Mouse (Mus musculus): ENCODE measurements around the gene Prdm9.
"Not testable (repeated sequence)": the region's sequence is repeated elsewhere in the genome, so short reads cannot be mapped to it uniquely, and the experiment has no call there.

The Prdm9 gene

DNA sequence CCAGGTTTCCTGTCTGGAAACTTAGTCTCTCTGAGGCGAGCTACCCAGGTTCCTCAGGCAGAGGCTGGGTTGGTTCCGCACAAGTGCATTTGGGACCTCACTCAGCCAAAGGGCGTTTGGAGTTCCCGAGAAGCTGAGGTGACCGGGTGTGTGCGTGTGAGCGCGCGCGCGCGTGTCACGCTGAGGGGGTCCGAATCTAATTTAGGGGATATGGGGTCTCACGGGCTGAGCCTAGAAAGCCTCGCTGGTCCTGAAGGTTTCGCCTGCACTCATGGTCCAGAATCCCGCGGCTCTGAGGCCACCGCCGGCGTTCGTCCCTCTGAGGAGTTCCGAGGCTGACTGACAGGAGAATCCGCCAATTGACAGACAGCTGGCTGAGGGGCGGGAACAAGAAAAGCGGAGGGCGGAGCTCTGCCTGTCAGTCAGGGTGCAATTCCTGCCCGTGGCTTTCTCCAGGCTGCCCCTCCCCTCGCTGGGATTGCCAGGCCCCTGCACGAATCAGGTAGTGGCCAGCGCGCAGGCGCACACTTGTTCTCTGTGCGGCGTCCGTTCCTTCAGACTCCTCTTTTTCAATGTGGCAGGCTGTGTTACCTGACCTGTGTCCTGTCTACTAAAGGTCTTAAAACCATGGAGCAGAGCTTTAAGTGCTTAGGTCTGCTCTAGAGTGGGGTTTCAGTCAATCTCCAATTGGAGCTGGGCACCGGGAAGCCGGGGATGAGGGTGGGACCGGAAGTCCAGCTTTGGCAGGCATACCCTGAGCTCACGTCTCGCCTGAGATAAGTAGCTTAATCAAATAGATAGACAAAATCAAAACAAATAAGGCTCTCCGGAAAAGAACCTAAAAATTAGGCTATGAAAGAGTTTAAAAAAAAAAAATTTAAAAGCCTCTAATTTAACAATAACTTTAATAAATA, at the start of gene Prdm9:
Gene Prdm9 (minus strand): TSS at position 341 of the 914 bp plus-strand sequence.
- peak; percentile 97 to 99 for DNase-seq (ENCODE audit: low spot score in 2 of 2)

DNA sequence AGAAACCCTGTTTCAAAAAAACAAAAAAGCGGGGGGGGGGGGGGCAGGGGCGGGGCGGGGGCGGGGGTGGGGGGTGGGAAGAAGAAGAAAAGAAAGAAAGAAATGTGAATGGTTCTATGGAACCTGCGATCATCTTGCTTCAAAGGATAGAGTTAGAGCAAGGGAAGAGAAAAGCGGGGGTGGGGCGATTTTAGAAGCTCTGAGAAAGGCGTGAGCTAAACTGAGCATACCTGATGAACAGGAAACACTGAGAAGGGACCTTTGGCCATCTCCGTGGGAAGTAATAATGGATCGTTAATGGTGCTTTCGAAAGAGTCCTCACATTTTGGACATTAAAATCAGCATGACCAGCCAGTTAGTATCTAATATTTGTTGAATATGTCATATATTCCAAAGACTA, 35.3 kb upstream of the Prdm9 start:
- DNase-seq (ENCODE audit: low spot score in 2 of 2) = no peak

DNA sequence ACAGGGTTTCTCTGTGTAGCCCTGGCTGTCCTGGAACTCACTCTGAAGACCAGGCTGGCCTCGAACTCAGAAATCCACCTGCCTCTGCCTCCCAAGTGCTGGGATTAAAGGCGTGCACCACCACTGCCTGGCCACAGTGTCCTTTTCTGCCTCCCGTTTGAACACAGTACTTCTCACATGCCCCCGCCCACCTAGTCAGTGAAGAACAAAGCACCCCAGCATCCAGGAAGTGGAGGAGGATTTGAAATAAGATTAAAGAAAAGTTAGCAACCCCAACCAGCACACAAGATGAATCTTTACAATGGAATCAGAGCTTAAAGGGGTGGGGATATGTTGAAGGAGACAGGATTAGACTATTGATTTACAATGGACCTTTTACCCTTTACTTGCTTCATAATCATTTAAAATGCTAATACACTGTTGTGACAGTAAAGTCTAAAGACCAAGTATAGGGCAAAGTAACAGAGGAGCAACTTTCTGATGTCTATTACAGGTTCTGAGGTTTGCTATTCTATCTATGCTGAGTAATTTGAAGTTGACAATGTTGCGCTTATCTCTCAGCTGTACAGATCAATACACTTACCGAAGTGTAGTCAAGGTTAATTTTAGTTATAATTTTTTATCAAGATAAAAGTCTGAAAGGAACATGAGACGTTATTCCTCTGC, 27.2 kb upstream of the Prdm9 start:
- DNase-seq (ENCODE audit: low spot score in 2 of 2) = no peak

DNA sequence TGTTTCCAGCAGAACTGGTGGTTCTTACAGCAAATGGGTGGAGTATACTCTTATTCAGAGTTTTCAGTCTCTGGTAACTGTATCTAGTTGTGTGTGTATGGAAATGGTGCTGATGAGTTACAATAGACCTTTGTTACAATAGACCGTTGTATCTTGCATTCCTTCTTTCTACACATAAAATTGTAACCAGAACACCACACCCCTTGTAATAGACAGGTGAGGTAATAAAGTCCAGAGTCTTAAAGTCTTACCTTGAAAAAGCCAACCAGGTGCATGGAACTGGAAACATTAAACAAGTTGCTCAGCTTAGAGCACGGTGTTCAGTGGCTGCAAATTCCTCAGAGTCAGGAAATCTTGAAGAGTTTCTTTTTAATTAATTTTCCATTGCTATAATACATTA, 24.0 kb upstream of the Prdm9 start:
- no peak for DNase-seq (ENCODE audit: low spot score in 2 of 2)

DNA sequence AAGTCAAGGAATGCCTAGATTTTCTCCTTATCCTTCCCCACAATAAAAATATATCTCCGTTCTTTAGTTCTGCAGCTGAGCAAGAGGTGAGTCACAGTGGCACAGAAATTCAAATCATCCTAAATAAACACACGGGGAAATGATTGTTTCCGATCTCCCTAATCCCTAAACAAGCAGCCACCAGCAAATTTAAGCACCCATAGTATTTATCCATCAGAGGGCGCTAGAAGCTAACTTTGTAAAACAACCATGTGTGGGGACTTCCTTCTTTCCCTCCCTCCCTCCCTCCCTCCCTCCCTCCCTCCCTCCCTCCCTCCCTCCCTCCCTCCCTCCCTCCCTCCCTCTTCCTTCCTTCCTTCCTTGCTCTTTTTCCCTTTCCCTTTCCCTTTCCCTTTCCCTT, 21.5 kb upstream of the Prdm9 start:
- DNase-seq (ENCODE audit: low spot score in 2 of 2) = no peak

DNA sequence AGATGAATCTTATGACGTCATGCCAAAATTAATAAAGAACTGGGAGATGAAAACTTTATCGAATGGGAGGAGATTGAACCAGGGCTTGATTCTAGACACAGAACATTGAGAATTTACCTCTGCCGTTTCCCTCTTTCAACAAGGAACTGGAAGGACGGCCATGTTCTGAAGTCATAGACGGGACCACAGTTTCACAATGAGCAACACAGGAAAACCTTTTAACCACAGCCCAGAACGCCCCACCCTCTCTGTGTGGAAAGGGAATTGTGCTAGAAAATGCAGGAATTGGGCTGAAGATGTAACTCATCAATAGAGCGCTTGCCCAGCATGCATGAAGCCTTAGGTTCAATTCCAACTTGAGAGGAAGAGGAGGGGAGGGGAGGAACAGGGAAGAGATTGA, 18.9 kb upstream of the Prdm9 start:
- DNase-seq (ENCODE audit: low spot score in 2 of 2) = no peak

DNA sequence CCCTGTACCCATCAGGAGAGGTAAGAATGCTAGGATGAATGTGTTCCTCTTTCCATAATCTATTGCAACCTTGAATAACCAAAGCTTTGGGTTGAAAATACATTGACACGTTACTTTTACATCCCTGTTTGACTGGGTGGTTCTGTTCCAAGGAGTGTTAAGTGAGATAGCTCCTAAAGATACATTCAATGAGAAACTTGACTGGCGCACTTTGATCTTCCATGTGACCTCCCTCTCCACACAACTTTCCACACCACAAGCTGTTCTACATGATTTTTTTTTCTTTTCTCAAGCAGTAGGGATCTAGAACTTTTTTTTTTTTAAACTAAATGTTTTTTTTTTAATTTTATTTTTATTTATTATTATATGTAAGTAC, 15.9 kb upstream of the Prdm9 start:
- no peak for DNase-seq (ENCODE audit: low spot score in 2 of 2)

DNA sequence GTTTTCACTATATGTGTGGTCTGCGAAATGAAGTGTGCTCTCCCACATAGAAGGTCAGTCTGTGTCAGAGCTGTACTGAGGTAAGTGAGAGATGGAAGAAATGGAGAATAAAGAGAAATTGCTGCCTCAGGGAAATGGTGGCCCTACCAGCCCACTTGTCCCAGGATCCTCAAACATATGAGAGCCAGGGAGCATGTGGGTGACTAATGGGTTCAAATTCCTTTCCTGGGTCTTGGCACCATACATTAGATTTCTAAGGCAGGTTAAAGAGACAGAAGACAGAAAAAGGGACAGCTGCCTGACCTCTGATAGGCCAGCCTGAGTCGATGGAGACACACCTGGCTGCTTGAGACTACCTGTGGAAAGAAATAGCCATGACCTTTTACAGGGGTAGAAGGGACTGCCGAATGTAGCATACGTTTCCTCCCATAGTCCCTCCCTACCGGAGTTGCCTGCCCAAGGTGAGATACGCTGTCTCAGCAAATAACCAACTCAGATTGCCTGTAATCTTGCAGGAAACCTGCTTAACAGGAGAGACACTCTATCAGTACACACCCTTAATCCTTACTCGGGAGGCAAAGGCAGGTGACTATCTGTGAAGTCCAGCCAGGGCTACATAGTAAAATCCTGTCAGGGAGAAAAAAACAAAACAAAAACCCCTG, 15.4 kb upstream of the Prdm9 start:
- no peak for DNase-seq (ENCODE audit: low spot score in 2 of 2)

DNA sequence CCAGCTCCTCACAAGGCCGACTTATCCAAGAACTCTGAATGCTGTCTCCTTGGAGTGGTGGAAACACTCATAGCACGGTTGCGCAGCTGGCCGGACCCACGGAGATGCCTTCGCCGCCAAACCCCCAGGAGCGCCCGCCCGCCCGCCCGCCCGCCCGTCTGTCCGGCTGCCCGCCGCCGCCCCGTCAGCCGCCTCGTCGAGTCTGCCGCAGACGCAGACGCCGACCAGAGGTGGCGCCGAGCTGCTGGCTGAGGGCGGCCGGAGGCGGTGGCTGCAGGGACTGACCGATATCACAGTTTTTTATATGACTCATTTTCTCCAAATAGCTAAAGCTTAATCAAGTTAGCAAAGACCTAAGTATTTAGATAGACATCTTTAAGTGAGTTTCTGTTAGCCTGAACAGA, 13.1 kb upstream of the Prdm9 start:
- peak in 1 of 2 experiments; percentile 25 for DNase-seq (ENCODE audit: low spot score in 2 of 2)

DNA sequence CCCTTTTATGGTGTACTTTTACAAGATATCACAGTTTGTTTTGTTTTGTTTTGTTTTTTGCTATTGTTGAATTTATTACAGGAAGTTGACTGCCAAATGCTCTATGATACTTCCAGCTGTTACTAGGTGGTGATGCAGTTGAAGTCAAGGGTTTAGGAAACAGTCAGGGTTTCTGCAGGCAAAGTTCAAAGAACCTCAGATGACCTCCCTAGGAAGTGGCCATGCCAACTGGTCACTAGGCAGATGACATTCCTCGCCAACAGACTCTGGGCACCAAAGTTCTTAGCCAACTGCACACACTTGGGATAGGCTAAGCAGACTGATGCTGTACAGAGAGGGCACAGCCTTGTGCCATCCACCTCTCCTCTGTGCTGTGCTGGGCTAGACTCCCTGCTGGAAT, 10.9 kb upstream of the Prdm9 start:
- DNase-seq (ENCODE audit: low spot score in 2 of 2) = no peak

DNA sequence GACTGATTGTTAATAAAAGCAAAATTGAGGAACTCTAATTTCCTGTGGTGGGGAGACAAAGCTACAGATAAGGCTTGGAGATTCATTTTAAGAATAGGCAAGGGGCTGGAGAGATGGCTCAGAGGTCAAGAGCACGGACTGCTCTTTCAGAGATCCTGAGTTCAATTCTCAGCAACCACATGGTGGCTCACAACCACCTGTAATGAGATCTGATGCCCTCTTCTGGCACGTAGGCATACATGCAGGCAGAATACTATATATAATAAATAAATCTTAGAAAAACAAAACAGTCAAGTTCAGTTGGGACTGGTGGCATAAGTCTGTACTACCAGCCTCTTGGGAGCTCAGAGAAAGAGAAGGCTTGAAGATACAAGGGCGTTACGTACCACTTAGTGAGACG, 2.8 kb upstream of the Prdm9 start:
- DNase-seq (ENCODE audit: low spot score in 2 of 2) = no peak

DNA sequence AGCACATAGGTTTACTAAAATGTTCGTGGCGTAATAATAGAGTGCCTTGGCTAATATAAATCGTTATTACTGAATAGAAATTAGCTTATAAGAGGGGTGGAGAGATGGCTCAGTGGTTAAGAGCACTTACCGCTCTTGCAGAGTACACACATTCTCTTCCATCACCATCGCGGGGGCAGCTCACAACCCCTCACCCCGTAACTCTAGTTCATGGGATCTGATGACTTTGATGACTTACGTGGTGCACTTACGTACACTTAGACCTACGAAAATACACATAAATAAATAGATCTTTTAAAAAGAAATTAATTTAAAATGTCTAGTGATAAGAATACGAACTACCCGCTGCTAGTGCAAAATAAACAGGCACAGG, 760 bp upstream of the Prdm9 start:
- DNase-seq (ENCODE audit: low spot score in 2 of 2) = no peak

DNA sequence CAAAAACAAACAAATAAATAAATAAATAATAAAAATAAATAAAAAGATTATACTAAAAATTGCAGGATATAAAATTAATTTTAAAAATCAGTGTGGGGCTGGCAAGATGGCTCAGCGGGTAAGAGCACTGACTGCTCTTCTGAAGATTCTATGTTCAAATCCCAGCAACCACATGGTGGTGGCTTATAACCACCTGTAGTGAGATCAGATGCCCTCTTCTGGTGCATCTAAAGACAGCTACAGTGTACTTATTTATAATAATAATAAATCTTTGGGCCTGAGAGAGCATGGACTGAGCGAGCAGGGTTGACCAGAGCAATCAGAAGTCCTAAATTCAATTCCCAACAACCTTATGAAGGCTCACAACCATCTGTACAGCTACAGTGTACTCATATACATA, 4.2 kb downstream of the Prdm9 start:
- DNase-seq (ENCODE audit: low spot score in 2 of 2) = no peak

DNA sequence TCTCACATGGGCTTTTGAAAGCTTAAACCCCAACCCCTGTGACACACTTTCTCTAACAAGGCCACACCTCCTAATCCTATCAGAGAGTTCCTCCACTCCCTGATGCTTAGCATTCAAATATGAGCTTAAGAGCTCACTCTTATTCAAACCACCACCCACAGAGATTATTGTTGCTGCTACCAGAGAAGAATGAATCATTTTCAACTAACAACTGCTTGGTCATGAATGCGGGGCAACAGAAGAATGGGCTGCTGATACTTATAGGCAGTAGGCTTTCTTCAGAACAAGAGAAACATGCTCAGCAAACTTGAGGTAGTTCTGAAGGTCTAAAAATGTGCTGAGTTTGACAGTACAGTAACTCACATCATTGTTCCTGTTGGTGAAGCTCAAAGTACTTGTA, 14.4 kb downstream of the Prdm9 start:
- DNase-seq (ENCODE audit: low spot score in 2 of 2) = no peak

DNA sequence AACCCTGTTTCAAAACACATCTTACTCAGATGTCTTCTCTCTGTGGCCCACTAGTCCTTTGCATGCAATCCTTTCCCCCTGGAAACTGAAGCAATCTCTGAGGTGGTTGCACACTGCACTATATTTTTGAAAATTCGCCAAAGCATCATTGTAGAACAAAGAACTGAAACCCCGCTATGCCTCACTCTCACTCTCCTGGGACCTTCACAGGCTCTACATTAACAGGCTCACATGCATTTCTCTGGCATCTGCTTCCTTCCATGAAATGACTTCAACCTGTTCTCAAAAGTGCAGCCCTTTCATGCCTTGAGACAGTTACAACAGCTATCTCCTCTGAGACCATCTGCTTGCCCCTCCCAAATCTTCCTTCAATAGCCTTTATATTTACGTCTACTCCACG, 17.7 kb downstream of the Prdm9 start:
- DNase-seq (ENCODE audit: low spot score in 2 of 2) = peak in 1 of 2 experiments; percentile 24

DNA sequence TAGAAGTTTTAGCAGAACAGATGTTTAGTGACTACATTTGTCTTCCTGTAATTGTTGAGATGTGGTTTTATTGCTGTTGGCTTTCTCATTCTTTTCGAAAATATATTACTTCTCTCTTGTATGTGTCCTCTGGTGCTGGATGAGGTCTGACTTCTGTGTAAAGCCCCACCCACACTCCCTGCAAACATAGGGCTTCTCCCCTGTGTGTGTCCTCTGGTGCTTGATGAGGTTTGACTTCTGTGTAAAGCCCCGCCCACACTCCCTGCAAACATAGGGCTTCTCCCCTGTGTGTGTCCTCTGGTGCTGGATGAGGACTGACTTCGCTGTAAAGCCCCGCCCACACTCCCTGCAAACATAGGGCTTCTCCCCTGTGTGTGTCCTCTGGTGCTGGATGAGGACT, 20.3 kb downstream of the Prdm9 start:
- DNase-seq (ENCODE audit: low spot score in 2 of 2) = not testable (repeated sequence)

DNA sequence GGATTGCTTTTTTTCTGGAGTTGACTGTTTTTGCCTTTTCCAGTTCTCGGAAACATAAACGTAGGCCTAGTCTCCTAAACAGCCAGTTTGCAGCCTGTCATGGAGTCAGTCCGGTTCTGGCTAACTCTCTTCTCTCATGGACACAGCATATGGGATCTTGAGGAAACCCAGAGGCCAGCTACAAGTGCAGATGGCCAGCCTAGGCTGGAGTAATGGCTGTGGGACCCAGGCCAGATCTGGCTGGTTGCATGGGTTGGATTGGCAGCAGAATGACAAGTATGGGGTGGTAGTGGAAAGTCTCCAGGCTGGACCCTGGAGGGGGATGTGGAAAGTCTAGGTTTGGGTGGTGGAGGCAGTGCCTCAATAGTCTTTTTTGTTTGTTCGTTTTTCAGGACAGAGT, 23.8 kb downstream of the Prdm9 start:
- no peak for DNase-seq (ENCODE audit: low spot score in 2 of 2)

DNA sequence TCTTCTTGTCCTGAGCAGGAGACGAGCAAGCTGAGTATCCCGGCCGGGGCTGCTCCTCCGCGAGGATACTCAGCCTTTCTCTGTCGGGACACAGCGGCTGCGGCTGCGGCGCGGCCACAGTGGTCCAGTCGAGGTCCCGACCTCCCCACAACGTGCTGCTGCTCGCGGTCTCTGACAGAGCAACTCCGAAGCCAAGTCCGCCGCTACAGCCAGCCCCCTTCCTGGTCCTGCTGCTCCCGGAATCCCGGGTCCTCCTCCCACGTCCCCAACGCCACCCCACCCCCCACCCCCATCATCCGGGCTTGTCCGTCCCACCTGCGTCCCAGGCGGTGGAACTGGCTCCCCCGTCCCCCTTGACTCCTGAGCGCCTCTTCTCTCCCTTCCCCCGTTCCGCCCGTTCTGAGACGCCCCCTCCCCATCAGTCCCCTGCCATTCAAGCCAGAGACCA, 27.7 kb downstream of the Prdm9 start:
- no peak for DNase-seq (ENCODE audit: low spot score in 2 of 2)

DNA sequence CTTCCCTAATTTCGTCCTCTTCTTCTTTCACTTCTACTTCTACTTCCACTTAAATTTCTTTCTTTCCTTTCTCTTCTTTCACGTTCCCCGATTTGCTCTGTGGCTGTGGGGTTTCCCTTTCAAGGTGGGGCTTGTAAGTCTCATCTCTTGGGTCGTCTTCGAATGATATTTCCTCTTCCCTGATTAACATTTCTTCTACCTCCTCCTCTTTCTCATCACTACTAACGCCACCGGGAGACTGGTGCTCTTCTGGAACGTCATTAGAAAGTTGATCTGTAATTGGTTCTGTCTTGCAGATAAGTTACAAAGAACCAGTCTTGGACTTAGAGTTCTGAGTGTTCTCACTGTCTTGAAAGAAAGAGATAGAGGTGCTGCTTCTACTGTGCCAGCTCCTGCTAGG, 28.2 kb downstream of the Prdm9 start:
- DNase-seq (ENCODE audit: low spot score in 2 of 2) = no peak

DNA sequence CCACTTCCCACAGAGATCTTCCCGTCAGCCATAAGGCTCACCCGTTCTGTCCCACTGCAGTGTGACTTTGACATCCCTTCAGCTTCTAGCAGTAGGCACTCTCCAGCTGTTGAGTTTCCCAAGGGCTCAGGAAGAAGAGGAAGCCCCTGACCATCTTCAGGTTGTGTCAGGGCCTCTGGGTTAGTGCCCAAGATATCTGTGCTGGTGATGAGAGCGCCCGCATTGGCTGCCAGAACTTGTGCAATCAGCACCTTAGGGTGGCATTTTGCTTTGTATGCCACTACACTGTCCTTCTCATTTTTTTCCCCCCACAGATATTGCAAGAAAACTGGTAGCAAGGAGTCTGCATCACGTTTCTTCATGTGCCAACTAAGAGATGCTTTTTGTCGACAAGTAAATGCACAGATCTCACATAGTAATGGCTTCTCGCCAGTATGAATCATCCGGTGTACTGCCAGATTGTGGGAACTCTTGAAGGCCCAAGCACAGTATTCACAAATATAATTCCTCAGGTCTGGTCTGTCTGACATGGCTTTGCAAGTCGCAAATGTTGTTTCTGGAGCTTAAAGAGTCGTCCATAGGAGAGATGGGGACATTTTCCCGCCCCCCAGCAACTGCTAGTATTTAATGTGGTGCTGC, 28.9 kb downstream of the Prdm9 start:
- DNase-seq (ENCODE audit: low spot score in 2 of 2) = no peak

DNA sequence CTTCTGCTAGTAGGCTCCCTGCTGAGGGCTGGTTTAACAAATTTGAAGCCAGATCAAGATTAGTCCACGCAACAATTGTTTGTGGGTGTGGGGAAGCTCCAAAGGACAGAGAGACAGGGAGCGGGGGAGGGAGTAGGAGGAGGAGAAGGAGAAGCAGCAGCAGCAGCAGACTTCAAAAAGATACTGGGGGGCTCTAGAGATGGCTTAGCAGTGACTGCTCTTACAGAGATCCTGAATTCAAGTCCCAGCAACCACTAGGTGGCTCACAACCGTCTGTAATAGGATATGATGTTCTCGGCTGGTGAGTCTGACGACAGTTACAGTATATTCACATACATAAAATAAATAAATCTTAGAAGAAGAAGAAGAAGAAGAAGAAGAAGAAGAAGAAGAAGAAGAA, 34.0 kb downstream of the Prdm9 start:
- DNase-seq (ENCODE audit: low spot score in 2 of 2) = peak in 1 of 2 experiments; percentile 67

DNA sequence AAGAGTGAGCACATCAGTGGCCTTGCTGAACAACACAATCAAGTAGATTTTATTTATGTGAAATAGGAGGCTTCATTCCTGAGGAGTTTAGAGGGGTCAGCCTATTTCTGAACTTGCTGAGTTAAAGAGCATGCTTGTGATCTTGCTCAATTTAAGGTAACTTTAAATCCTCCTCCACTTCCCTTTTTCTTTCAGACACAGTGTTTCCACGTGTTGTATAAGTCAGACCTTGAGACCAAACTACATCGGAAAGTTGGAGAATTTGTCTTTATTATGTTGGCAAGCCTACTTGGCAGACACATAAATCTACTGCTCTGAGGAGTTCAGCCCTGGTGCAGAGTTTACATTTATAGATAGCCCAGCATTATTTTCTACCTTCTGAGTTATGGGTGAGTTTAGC, 35.3 kb downstream of the Prdm9 start:
- DNase-seq (ENCODE audit: low spot score in 2 of 2) = no peak
